Mouse (Mus musculus) spleen, postnatal 4 days (tissue): ENCODE data around the gene BC017158.

Experiments
- DNase-seq, 2 experiments: peaks; one replicate each; pipeline ENCODE4 v3.0.0; 2022; ENCODE audit warnings: low spot score in 2 of 2

The BC017158 gene

GRCm38 (mm10) chr7:128309216-128309615 lies 11.2 kb upstream of the BC017158 start:
- DNase-seq = no peak

GRCm38 (mm10) chr7:128307851-128308250 lies 9.9 kb upstream of the BC017158 start:
- DNase-seq = no peak

- DNase-seq = no peak
Observed at GRCm38 (mm10) chr7:128304907-128305306, 6.9 kb upstream of the BC017158 start.

GRCm38 (mm10) chr7:128304198-128304597 lies 6.2 kb upstream of the BC017158 start:
- no peak for DNase-seq

GRCm38 (mm10) chr7:128302151-128302550 lies 4.2 kb upstream of the BC017158 start:
- DNase-seq = no peak

GRCm38 (mm10) chr7:128300952-128301351 lies 3.0 kb upstream of the BC017158 start:
- no peak for DNase-seq

- no peak for DNase-seq
Observed at GRCm38 (mm10) chr7:128298481-128299342, 742 bp upstream of the BC017158 start.

GRCm38 (mm10) chr7:128297291-128297616 lies 716 bp downstream of the BC017158 start:
- no peak for DNase-seq

- DNase-seq = no peak
Observed at GRCm38 (mm10) chr7:128296514-128296913, 1.5 kb downstream of the BC017158 start.

GRCm38 (mm10) chr7:128294785-128295184 lies 3.2 kb downstream of the BC017158 start:
- DNase-seq = no peak

- DNase-seq = peak in 1 of 2 experiments; percentile 68
Observed at GRCm38 (mm10) chr7:128288923-128289544, 8.9 kb downstream of the BC017158 start.

- DNase-seq = no peak
Observed at GRCm38 (mm10) chr7:128285060-128285459, 12.9 kb downstream of the BC017158 start.

GRCm38 (mm10) chr7:128284047-128284446 lies 13.9 kb downstream of the BC017158 start:
- DNase-seq = no peak

GRCm38 (mm10) chr7:128282532-128283244 lies 15.3 kb downstream of the BC017158 start:
- DNase-seq = no peak

- no peak for DNase-seq
Observed at GRCm38 (mm10) chr7:128281765-128282164, 16.2 kb downstream of the BC017158 start.

- no peak for DNase-seq
Observed at GRCm38 (mm10) chr7:128279750-128280149, 18.2 kb downstream of the BC017158 start.

GRCm38 (mm10) chr7:128276051-128276450 lies 21.9 kb downstream of the BC017158 start:
- no peak for DNase-seq

- no peak for DNase-seq
Observed at GRCm38 (mm10) chr7:128271496-128271895, 26.5 kb downstream of the BC017158 start.

- peak in 1 of 2 experiments; percentile 62 for DNase-seq
Observed at GRCm38 (mm10) chr7:128270431-128270850, 27.5 kb downstream of the BC017158 start.

- DNase-seq = no peak
Observed at GRCm38 (mm10) chr7:128267813-128268212, 30.2 kb downstream of the BC017158 start.

- DNase-seq = no peak
Observed at GRCm38 (mm10) chr7:128267391-128267790, 30.6 kb downstream of the BC017158 start.

GRCm38 (mm10) chr7:128266056-128266455 lies 31.9 kb downstream of the BC017158 start:
- no peak for DNase-seq

- DNase-seq = no peak
Observed at GRCm38 (mm10) chr7:128265411-128265810, 32.6 kb downstream of the BC017158 start, which contains the start of gene Slc5a2. Gene Slc5a2, plus strand, starts transcription at chr7:128265657.
